Mouse (Mus musculus) gastrocnemius, postnatal 14 days (tissue): Measurements from ENCODE around the gene Ccdc137. TPM values are rescaled to one million over a fixed set of nuclear protein-coding genes. Genes with fewer than 3 reads are reported as not detected.

Experiments used
- total RNA-seq, 2 experiments: library from RNA; stranded (reverse); gene quantifications; 2 replicates each; pipeline ENCODE4 v1.2.3; 2021

The Ccdc137 gene
- total RNA-seq, 2 experiments from 2014 or later = 4.3 to 5.3 TPM

Other genes with a start within 250 kb of the Ccdc137 start
- gene Bahcc1, start 225.2 kb upstream of the Ccdc137 start, total RNA-seq = 1 to 10 TPM; 3.4 to 8.1 TPM
- 100 to 1,000 TPM; 308 to 391 TPM for gene Actg1, start 109.6 kb upstream of the Ccdc137 start, total RNA-seq
- under 1 TPM; 0.16 to 0.39 TPM for gene Fscn2, start 96.6 kb upstream of the Ccdc137 start, total RNA-seq
- gene Faap100, start 79.4 kb upstream of the Ccdc137 start, total RNA-seq = 10 to 100 TPM; 11.2 to 16.0 TPM
- gene Nploc4, start 20.4 kb upstream of the Ccdc137 start, total RNA-seq = 10 to 100 TPM; 55.1 to 61.7 TPM
- gene Tspan10, start 15.5 kb upstream of the Ccdc137 start, total RNA-seq = not detected
- gene Pde6g, start 4.6 kb upstream of the Ccdc137 start, total RNA-seq = under 1 TPM; 0.16 to 0.35 TPM
- 10 to 100 TPM; 26.5 to 29.0 TPM for gene Oxld1, start within 50 bp of the Ccdc137 start, total RNA-seq
- gene Arl16, start 9.5 kb downstream of the Ccdc137 start, total RNA-seq = 10 to 100 TPM; 11.4 to 11.8 TPM
- gene Mrpl12, start 26.5 kb downstream of the Ccdc137 start, total RNA-seq = 100 to 1,000 TPM; 133 to 143 TPM
- 1 to 10 TPM; 5.1 to 7.0 TPM for gene Slc25a10, start 33.7 kb downstream of the Ccdc137 start, total RNA-seq
- under 1 TPM in 1 of 2 experiments, not detected in 1; 0.38 TPM for gene Gcgr, start 72.6 kb downstream of the Ccdc137 start, total RNA-seq
- gene Mcrip1, start 91.6 kb downstream of the Ccdc137 start, total RNA-seq = 10 to 100 TPM; 31.1 to 33.3 TPM
- 100 to 1,000 TPM; 159 to 234 TPM for gene Ppp1r27, start 93.0 kb downstream of the Ccdc137 start, total RNA-seq
- 100 to 1,000 TPM; 264 to 301 TPM for gene P4hb, start 115.1 kb downstream of the Ccdc137 start, total RNA-seq
- 100 to 1,000 TPM; 118 to 144 TPM for gene Arhgdia, start 123.5 kb downstream of the Ccdc137 start, total RNA-seq
- gene Alyref, start 140.2 kb downstream of the Ccdc137 start, total RNA-seq = 10 to 100 TPM; 44.6 to 60.9 TPM
- gene Anapc11, start 140.3 kb downstream of the Ccdc137 start, total RNA-seq = 10 to 100 TPM; 54.0 to 55.6 TPM
- not detected for gene Npb, start 150.4 kb downstream of the Ccdc137 start, total RNA-seq
- 10 to 100 TPM; 25.7 to 25.8 TPM for gene Pcyt2, start 159.8 kb downstream of the Ccdc137 start, total RNA-seq
- 1 to 10 TPM; 5.2 to 5.4 TPM for gene Sirt7, start 167.1 kb downstream of the Ccdc137 start, total RNA-seq
- 10 to 100 TPM; 29.9 to 33.1 TPM for gene Mafg, start 175.5 kb downstream of the Ccdc137 start, total RNA-seq
- 10 to 100 TPM; 10.3 to 13.3 TPM for gene Pycr1, start 185.7 kb downstream of the Ccdc137 start, total RNA-seq
- 100 to 1,000 TPM; 111 to 136 TPM for gene Myadml2, start 190.0 kb downstream of the Ccdc137 start, total RNA-seq
- gene Notum, start 203.1 kb downstream of the Ccdc137 start, total RNA-seq = under 1 TPM in 1 of 2 experiments, not detected in 1; 0.39 TPM
- gene Aspscr1, start 214.9 kb downstream of the Ccdc137 start, total RNA-seq = 10 to 100 TPM; 25.0 to 26.9 TPM